Mouse (Mus musculus) kidney, embryonic 16.5 days (tissue): ENCODE measurements around the gene Ergic1. TPM values are rescaled to one million over a fixed set of nuclear protein-coding genes. Genes with fewer than 3 reads are reported as not detected.
A peak's percentile ranks its signal among the peaks of the same experiment; 100 is the strongest.

Experiments
- ATAC-seq: fragments of 200-750 bp; cut with Nextera tagmentation; 2 replicates; pipeline ENCODE4 v1.8.0; 2017; ENCODE audit warnings: moderate TSS enrichment; ENCODE audit not compliant: low FRiP score, low TSS enrichment
- H3K27ac ChIP-seq: fragments of 300-500 bp; sonication (generic); 2 replicates; pipeline ENCODE4 v1.5.1; 2014; ENCODE audit warnings: low read length
- H3K27me3 ChIP-seq: fragments of 300-500 bp; sonication (generic); 2 replicates; pipeline ENCODE4 v1.6.1; 2014; ENCODE audit warnings: low read length, control low read depth, mixed read lengths; ENCODE audit not compliant: insufficient read depth
- H3K36me3 ChIP-seq: fragments of 300-500 bp; sonication (generic); 2 replicates; pipeline ENCODE4 v1.6.1; 2014; ENCODE audit warnings: low read length, control low read depth, mixed read lengths; ENCODE audit not compliant: insufficient read depth
- H3K4me1 ChIP-seq: fragments of 300-500 bp; sonication (generic); 2 replicates; pipeline ENCODE4 v1.6.1; 2014; ENCODE audit warnings: low read length, control low read depth, mixed read lengths; ENCODE audit not compliant: insufficient read depth
- H3K4me2 ChIP-seq: fragments of 300-500 bp; sonication (generic); replicated peaks from 2 replicates; pipeline ENCODE4 v1.6.1; 2014; ENCODE audit warnings: low read depth, low read length
- H3K4me3 ChIP-seq: fragments of 300-500 bp; sonication (generic); 2 replicates; pipeline ENCODE4 v1.5.1; 2014; ENCODE audit warnings: mild to moderate bottlenecking, low read length
- H3K9ac ChIP-seq: fragments of 300-500 bp; sonication (generic); replicated peaks from 2 replicates; pipeline ENCODE4 v1.6.1; 2014; ENCODE audit warnings: low read length
- H3K9me3 ChIP-seq: fragments of 300-500 bp; sonication (generic); 2 replicates; pipeline ENCODE4 v1.6.1; 2016; ENCODE audit warnings: low read length, control low read depth
- WGBS: fragments of 180-500 bp; shearing (Covaris S2); extraction: QIAGEN DNeasy Blood & Tissue Kit; methylation state at CpG from one replicate; pipeline ENCODE4 v1.1.7; 2014; 5-methylcytosine and 5-hydroxymethylcytosine counted together
- polyA plus RNA-seq: library from polyadenylated mRNA; unstranded; fragments of >200 nt; fragmentation: Nextera tagmentation; extraction: Ambion mirVana; gene quantifications from 2 replicates; pipeline ENCODE4 v1.2.1, GENCODE M21; 2015

Ergic1 gene
- polyA plus RNA-seq, 1 experiment from 2014 or later, result 131 TPM

DNA sequence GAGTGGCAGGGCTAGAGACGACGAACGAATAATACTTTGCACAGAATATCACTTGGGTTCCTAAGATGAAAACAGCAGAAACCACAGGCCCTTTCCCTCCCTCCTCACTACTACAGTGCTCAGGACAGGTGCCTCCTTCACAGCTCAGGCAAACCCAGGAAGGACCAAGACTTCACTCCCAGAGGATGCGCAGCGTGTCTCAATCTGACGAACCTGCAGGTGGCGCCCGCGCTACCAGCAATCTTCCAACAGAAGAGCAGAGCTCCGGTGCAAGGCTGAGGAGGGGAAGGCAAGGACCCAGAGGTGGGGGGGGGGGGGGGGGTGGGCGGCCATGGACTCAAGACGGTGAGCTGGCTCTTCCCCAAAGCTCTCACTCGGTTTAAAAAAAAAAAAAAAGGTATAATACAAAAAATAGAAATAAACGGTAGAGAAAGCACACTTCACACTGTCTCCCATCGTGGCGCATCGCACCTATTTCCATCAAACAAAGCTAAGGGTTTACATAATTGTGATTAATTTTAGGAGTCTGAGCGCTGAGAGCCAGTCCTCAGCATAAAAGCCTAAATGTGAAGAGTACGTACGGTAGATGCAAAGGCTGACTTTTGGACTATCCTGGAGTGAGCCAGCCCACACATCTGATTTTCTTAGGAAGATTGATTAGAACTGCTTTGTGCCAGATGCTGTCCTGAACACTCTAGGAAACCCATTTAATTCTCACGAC lies 99.1 kb downstream of the Ergic1 start:
- no peak for ATAC-seq
- WGBS, result 25% methylated on average over 21 of the region's 21 CpGs

DNA sequence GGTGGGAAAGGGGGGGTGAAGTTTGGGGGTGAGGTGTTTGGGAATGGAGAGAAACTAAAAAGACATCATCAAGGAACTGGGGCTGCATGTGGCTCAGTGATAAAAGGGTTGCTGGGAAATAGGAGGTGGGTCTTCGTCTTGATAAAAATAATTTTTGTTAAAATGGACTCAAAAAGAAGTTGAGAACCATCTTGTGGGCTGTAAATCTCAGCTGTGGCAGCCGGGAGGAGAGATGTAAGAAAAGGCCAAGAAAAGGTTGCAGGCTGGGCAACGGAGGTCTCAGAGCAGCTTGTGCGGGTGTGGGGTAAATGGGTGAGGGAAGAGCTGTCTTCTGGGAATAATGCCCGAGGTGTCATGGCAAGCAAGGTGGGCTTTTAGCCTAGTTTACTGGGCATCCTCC lies 100.9 kb downstream of the Ergic1 start:
- Histone ChIP-seq H3K4me3 (no peak overlapping the region), H3K27ac (no peak overlapping the region), H3K36me3 (no peaks in the 10 kb centered on the region), H3K9ac (no peak overlapping the region), H3K4me1 (peaks cover 10% of the 10 kb centered on the region), H3K9me3 (no peaks in the 10 kb centered on the region), H3K4me2 (no peak overlapping the region), H3K27me3 (0 out of 2 replicates have a peak, but pooled peaks cover 3% of the 10 kb centered on the region)
- no peak for ATAC-seq
- WGBS, result 59% methylated on average over 5 of the region's 5 CpGs

More for the DNA sequence above, 99.1 kb downstream of the Ergic1 start:
- Histone ChIP-seq H3K4me1 (peaks cover 10% of the 10 kb centered on the region), H3K9ac (peak overlapping the region; percentile 39; the same call in 1 of the 2 replicates), H3K36me3 (peaks cover 9% of the 10 kb centered on the region), H3K27ac (no peak overlapping the region), H3K4me2 (no peak overlapping the region; the same call in 1 of the 2 replicates), H3K27me3 (0 out of 2 replicates have a peak, but pooled peaks cover 3% of the 10 kb centered on the region), H3K4me3 (no peak overlapping the region), H3K9me3 (no peaks in the 10 kb centered on the region)

DNA sequence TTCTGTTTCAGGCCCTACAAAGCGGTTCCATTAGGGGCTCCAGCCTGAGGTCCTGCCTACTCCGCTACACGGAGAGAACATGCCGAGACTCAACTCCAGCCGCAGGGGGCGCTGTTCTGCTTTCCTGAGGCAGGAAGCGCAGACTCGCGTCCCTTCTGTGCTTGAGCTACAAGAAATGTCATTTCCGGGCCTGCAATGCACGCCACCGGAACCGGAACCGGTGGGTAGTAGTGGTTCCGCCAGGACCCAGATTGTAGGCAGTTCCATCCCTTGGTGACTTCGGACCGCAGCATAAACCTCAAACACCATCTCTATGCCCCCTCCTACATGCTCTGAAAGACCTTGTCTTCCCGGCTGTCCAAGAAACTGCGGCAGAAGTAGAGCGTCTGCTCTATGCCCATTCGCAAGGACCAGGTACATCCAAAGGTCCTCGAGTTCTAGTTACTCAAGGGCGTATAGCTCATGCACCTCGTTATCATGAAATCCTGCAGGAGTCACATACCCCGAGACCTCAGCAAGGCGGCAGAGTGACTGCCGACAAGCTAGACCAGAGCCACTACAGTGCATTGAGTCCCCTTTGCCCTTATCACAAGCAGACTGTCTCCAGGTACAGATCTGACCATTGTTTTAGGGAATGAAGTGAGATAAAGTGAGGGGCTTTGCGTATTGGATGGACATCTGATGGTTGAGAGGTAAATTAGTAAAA lies 101.8 kb downstream of the Ergic1 start, which contains the start of gene Atp6v0e:
TSS of gene Atp6v0e (plus strand) at position 254 of the 706 bp plus-strand sequence.
- peak within 1 kb of the TSS; percentile 54; the same call in 1 of the 2 replicates for H3K27ac ChIP-seq
- peak within 1 kb of the TSS; percentile 79 for H3K4me3 ChIP-seq
- H3K27me3 ChIP-seq, result 0 out of 2 replicates have a peak, but pooled peaks cover 3% of the 10 kb centered on the region
- peak within 1 kb of the TSS; percentile 80 for H3K9ac ChIP-seq
- WGBS, result 1% methylated on average over 28 of the region's 28 CpGs
- ATAC-seq, result peak; percentile 88
- peak within 1 kb of the TSS; percentile 98 for H3K4me2 ChIP-seq
- H3K9me3 ChIP-seq, result no peaks in the 10 kb centered on the region
- peaks cover 10% of the 10 kb centered on the region for H3K4me1 ChIP-seq
- no peaks in the 10 kb centered on the region for H3K36me3 ChIP-seq

DNA sequence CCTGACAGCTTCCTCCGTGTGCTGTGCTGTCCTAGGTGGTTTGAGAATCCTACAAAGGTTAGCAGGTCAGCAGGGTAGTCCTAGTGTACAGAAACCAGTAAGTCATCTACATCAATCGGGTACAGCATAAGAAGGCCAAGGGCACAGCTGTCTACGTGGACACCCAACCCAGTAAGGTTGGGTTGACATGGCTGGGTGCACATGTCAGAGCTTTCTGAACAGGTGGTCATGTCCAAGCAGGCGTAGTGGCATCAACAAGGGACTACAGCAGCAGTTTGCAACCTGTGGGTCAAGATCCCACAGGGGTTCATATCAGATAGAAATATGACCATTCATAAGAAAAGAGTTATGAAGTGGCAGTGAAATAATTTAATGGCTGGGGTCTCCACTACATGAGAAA lies 104.3 kb downstream of the Ergic1 start:
- Histone ChIP-seq H3K9me3 (no peaks in the 10 kb centered on the region), H3K4me3 (no peak overlapping the region), H3K9ac (no peak overlapping the region), H3K27ac (no peak overlapping the region), H3K4me2 (no peak overlapping the region), H3K36me3 (no peaks in the 10 kb centered on the region), H3K27me3 (0 out of 2 replicates have a peak, but pooled peaks cover 3% of the 10 kb centered on the region), H3K4me1 (peaks cover 10% of the 10 kb centered on the region)
- WGBS, result 72% methylated on average over 4 of the region's 4 CpGs
- ATAC-seq, result no peak

DNA sequence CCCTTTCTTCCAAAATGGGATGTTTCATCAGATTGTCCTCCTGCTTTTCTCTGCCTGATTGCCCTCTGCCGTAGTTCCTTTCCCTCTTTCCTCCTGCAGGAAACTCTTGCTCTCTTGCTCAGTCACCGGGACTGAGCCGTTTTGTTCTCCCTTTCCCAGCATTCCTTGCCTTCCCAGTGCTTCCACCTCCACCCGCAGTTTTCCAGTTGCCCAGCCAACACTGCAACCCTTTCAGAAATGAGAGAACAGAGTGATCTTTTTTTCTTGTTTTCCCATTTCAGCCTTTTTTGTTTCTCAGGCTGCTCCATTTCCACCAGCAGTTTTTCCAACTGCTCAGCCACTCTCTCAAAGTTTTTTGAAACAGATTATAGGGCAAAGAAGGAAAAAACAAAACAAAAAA lies 110.0 kb downstream of the Ergic1 start:
- ATAC-seq, result no peak
- Histone ChIP-seq H3K9me3 (no peaks in the 10 kb centered on the region), H3K4me3 (no peak overlapping the region), H3K27ac (no peak overlapping the region), H3K9ac (no peak overlapping the region), H3K27me3 (no peaks in the 10 kb centered on the region), H3K36me3 (no peaks in the 10 kb centered on the region), H3K4me2 (no peak overlapping the region), H3K4me1 (peaks cover 4% of the 10 kb centered on the region; the same call in 1 of the 2 replicates)
- 56% methylated on average over 4 of the region's 4 CpGs for WGBS

DNA sequence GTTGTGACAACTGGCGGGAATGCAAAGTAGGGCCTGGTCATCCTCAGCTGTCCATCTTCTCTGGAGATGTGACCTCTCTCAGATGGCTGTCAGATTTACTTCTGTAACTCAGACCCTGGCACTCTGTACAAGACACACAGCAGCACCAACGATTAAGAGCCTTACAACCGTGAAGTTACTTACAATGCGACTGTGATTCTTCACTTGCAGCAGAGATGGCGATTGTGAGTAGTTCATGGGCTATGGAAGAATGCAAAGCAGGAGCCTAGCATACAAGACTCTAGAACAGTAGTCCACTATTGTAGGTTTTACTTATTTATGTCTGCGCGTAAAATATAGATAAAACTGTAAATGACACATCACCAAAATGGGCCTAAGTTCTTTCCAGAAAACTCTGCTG lies 114.6 kb downstream of the Ergic1 start:
- peak overlapping the region; percentile 91; the same call in 1 of the 2 replicates for H3K9ac ChIP-seq
- H3K27ac ChIP-seq, result peak overlapping the region; percentile 5; the same call in 1 of the 2 replicates
- no peaks in the 10 kb centered on the region for H3K9me3 ChIP-seq
- peak overlapping the region; percentile 76 for H3K4me2 ChIP-seq
- 25% methylated on average over 7 of the region's 7 CpGs for WGBS
- H3K36me3 ChIP-seq, result no peaks in the 10 kb centered on the region
- H3K27me3 ChIP-seq, result no peaks in the 10 kb centered on the region
- peak overlapping the region; percentile 94 for H3K4me3 ChIP-seq
- peak; percentile 24; the same call in 1 of the 2 replicates for ATAC-seq
- H3K4me1 ChIP-seq, result peaks cover 15% of the 10 kb centered on the region

DNA sequence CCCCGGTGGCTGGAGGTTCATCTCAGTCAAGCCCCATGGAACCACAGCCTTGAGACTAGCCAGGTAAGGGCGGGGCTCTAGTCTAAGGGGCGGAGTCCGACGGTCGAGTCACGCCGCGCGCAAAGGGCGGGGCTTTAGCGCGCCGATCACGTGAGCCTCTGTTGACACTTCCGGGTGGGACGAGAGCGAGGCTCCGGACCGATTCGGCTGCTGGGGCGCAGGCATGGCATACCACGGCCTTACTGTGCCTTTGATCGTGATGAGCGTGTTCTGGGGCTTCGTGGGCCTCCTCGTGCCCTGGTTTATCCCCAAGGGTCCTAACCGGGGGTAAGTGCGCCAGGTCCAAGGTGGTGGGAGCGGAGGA lies 114.9 kb downstream of the Ergic1 start:
- Histone ChIP-seq H3K4me3 (peak overlapping the region; percentile 94), H3K9me3 (no peaks in the 10 kb centered on the region), H3K4me1 (peaks cover 15% of the 10 kb centered on the region), H3K36me3 (no peaks in the 10 kb centered on the region), H3K9ac (peak overlapping the region; percentile 91), H3K27ac (peak overlapping the region; percentile 92), H3K27me3 (no peaks in the 10 kb centered on the region), H3K4me2 (peak overlapping the region; percentile 76)
- peak; percentile 96 for ATAC-seq
- WGBS, result under 1% methylated on average over 30 of the region's 30 CpGs

DNA sequence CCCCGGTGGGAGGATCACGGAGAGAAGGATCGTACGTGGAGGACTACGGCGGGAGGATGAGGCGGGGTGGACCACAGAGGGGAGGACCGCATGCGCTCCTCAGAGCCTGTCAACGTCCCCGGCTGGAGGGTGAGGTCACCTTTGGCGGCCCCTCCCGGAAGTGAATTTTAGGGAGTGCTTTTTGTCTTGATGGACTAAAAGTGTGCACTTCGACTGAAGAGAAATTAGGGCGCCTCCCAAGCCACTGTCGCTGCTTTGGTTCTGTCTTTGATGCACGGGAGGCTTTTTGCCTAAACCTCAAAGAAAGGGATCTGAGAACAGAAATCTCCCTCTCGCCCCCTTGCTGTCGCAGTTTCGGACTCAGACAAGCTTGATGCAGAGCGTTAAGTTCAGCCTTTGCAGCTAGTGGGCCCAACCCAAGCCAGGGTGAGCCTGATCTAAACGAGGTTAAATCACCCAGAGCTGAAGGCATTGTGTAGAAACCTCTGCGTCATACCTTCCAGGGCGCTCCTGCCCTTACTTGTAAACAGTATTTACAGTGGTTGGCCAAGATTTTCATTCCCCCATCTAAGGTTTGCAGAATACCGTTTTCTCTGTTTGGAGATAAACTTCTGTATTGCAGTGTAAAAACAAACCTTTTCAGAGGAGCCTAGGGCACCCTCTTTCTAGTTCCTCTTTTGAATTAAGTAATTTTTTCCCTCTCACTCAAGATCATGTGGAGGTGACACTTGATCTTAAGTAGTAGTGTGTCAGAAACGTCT lies 115.5 kb downstream of the Ergic1 start:
- H3K4me2 ChIP-seq, result peak overlapping the region; percentile 76
- 2% methylated on average over 23 of the region's 26 CpGs for whole genome bisulfite sequencing
- peak overlapping the region; percentile 91 for H3K9ac ChIP-seq
- H3K9me3 ChIP-seq, result no peaks in the 10 kb centered on the region
- no peaks in the 10 kb centered on the region for H3K36me3 ChIP-seq
- ATAC-seq, result peak; percentile 87
- no peaks in the 10 kb centered on the region for H3K27me3 ChIP-seq
- peak overlapping the region; percentile 94 for H3K4me3 ChIP-seq
- H3K27ac ChIP-seq, result peak overlapping the region; percentile 92
- peaks cover 15% of the 10 kb centered on the region for H3K4me1 ChIP-seq
